Mouse (Mus musculus) heart, adult 2 months (tissue): ENCODE measurements at regions not wholly inside any gene's neighbourhood (a gene's known extent, or its start where the extent isn't known, plus 50 kb on each side); places are given as distances from the start of the nearest gene placed in this dataset.

Source experiments
- DNase-seq, 2 experiments: peaks; one replicate each; pipeline ENCODE4 v3.0.0; 2021
- H3K27ac ChIP-seq: fragments of 200-600 bp; 2 replicates; pipeline ENCODE4 v1.8.1; 2022
- H3K27me3 ChIP-seq: fragments of 200-500 bp; 2 replicates; pipeline ENCODE4 v1.6.1; 2012; ENCODE audit warnings: mild to moderate bottlenecking, low read length, inconsistent platforms, mixed read lengths; ENCODE audit not compliant: control insufficient read depth, insufficient read depth
- H3K36me3 ChIP-seq: fragments of 200-500 bp; 2 replicates; pipeline ENCODE4 v1.6.1; 2012; ENCODE audit warnings: low read length, inconsistent platforms; ENCODE audit not compliant: control insufficient read depth, insufficient read depth
- H3K4me1 ChIP-seq: fragments of 200-500 bp; 2 replicates; pipeline ENCODE4 v1.6.1; 2011; ENCODE audit warnings: low read length; ENCODE audit not compliant: control insufficient read depth, insufficient read depth
- H3K4me3 ChIP-seq: fragments of 200-600 bp; 2 replicates; pipeline ENCODE4 v1.8.1; 2022
- H3K79me2 ChIP-seq: fragments of 200-500 bp; replicated peaks from 2 replicates; pipeline ENCODE4 v1.6.1; 2012; ENCODE audit warnings: mild to moderate bottlenecking, inconsistent platforms, low read length, moderate library complexity, mixed read lengths; ENCODE audit not compliant: control insufficient read depth, insufficient read depth
- H3K9ac ChIP-seq: fragments of 200-500 bp; 2 replicates; pipeline ENCODE4 v1.6.1; 2012; ENCODE audit warnings: low read depth, mild to moderate bottlenecking, control low read depth, inconsistent platforms, low read length, mixed read lengths
- CTCF ChIP-seq: fragments of 200-600 bp; IDR thresholded peaks from 2 replicates; pipeline ENCODE4 v1.8.1; 2022; ENCODE audit warnings: antibody characterized with exemption, mild to moderate bottlenecking, moderate library complexity
- EP300 ChIP-seq: fragments of 200-500 bp; IDR thresholded peaks from 2 replicates; pipeline ENCODE4 v1.6.1; 2011; ENCODE audit warnings: low read depth, low read length, control low read depth; ENCODE audit not compliant: insufficient read depth
- POLR2A ChIP-seq: fragments of 200-500 bp; IDR thresholded peaks from 2 replicates; pipeline ENCODE4 v1.6.1; 2011; ENCODE audit warnings: mild to moderate bottlenecking, low read depth, low read length, control low read depth; ENCODE audit not compliant: insufficient read depth
- WGBS: fragments of 180-500 bp; shearing (Covaris S2); methylation state at CpG from one replicate; pipeline ENCODE4 v1.1.7; 2018; 5-methylcytosine and 5-hydroxymethylcytosine counted together
- intact Hi-C: fragments of 180-260 bp; cut with DNase I; formaldehyde crosslinking; loops from one replicate; pipeline ENCODE4 v1.15.1; 2025

DNA sequence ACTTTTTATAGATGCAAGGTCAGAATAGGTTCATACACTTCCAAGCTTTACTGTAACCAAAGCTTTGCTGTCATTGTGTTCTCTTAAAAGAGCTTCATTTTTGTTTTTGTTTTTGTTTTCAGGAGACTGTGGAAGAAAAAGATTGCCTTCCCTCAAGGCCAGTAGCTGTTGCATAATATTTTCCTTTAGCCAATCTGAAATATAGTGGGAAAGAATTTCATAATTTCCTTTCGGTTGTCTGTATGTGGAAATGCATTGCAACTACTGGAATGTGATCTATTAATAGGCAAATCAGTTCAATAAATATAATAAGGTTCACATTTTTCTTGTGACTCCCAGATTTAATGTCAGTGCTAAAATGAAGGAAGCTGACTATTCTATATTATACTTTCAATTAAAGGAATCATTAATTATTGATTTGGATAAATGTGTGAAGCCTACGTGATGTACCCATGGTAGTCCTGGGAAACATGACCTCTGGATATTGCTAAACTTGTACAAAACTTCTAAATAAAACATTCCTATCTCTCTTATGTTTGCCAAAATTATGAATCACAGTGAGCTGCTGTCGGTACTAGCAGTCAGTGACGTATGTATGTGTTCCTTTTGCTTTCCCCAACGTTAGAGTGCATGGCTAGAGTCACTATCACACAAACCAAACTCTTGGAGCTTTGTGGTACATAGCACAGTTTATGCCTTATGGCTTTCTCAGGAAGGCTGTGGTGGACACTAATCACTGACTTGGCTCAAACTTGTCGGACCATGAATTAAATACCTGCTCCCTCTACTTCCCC lies 102.6 kb downstream of the Rgs2 start:
- H3K27ac ChIP-seq, result no peak overlapping the region
- TF ChIP-seq CTCF, result no peak
- TF ChIP-seq EP300, result no peak
- TF ChIP-seq POLR2A, result no peak
- no peaks in the 10 kb centered on the region for H3K4me1 ChIP-seq
- H3K36me3 ChIP-seq, result no peaks in the 10 kb centered on the region
- no peak overlapping the region for H3K4me3 ChIP-seq
- 79% methylated on average over 6 of the region's 6 CpGs for WGBS
- H3K79me2 ChIP-seq, result no peaks in the 10 kb centered on the region
- DNase-seq, result no peak
- intact Hi-C loops, result no loop called here
- no peaks in the 10 kb centered on the region for H3K27me3 ChIP-seq
- no peak overlapping the region for H3K9ac ChIP-seq

GRCm38 (mm10) chr1:143888510-143888909 lies 111.4 kb downstream of the Uchl5 start:
- Histone ChIP-seq H3K36me3 (no peaks in the 10 kb centered on the region), H3K27me3 (no peaks in the 10 kb centered on the region), H3K79me2 (no peaks in the 10 kb centered on the region), H3K4me3 (no peak overlapping the region), H3K9ac (no peak overlapping the region), H3K4me1 (no peaks in the 10 kb centered on the region), H3K27ac (no peak overlapping the region)
- TF ChIP-seq POLR2A, result no peak
- no peak for TF ChIP-seq CTCF
- TF ChIP-seq EP300, result no peak
- intact Hi-C loops, result no loop called here
- no peak for DNase-seq
- WGBS, result 62% methylated on average over 2 of the region's 2 CpGs

DNA sequence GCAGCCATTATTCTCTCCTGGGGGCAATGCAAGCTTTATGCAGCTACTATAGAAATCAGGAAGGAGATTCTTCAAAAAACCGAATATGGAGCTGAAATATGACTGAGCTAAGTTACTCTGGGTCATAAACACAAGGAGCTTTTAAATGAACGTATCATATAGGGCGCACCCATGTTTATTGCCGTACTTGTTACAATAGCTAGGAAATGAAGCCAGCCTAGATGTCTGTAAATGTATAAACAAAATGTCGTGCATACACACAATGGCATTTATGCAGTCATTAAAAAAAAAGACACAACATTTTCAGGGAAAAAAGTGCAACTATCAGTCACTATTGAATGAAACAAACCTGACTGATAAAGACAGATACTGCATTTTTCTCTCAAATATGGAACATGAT lies 111.0 kb downstream of the Uchl5 start:
- intact Hi-C loops, result no loop called here
- DNase-seq, result no peak
- Histone ChIP-seq H3K4me1 (no peaks in the 10 kb centered on the region), H3K36me3 (no peaks in the 10 kb centered on the region), H3K9ac (no peak overlapping the region), H3K79me2 (no peaks in the 10 kb centered on the region), H3K27ac (no peak overlapping the region), H3K27me3 (no peaks in the 10 kb centered on the region), H3K4me3 (no peak overlapping the region)
- TF ChIP-seq EP300 (no peak), POLR2A (no peak)
- WGBS, result 78% methylated on average over 5 of the region's 5 CpGs

DNA sequence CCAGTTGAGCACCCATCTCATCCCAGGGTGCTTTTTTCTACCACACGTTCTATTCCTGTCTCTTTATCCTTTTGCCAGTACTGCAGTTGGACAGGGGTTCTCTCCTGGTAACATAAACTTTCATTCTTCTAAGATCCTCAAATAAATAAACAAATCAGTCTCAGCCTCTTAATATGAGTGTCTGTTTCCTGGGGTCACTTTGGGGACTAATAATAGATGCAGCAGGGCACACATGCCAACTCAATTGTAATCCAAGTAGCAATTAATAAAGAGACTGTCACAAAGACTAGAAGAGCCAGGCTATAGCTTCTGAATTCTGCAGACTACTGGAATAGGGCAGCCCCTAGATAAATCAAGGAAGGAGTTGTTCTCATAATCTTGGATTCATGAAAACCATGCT lies 108.9 kb downstream of the Uchl5 start:
- Histone ChIP-seq H3K9ac (no peak overlapping the region), H3K79me2 (no peaks in the 10 kb centered on the region), H3K36me3 (0 out of 2 replicates have a peak, but pooled peaks cover 2% of the 10 kb centered on the region), H3K4me1 (no peaks in the 10 kb centered on the region), H3K4me3 (no peak overlapping the region), H3K27me3 (no peaks in the 10 kb centered on the region), H3K27ac (no peak overlapping the region; the same call in 1 of the 2 replicates)
- TF ChIP-seq CTCF, result no peak
- no peak for TF ChIP-seq EP300
- no peak for TF ChIP-seq POLR2A
- DNase-seq, result no peak
- intact Hi-C loops, result no loop called here
- 50% methylated on average over 1 of the region's 1 CpGs for WGBS

DNA sequence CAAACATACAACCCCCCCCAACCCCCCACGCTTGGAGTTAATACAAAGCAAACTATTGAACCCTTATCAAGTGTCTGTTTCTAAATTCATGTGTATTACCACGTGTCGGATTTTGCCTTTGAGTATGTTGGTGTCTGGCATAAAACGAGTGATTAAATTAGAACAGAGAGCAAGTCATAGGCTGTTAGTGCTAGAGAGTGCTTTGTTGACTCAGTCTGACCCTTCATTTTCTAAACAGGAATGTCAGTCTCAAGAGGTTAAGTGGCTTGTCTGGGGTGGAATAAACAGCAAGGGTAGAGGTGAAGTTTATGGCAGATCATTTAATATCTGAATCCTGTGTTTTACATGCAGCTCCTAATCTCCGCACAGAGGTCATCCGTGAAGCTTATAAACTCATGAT lies 104.1 kb downstream of the Uchl5 start:
- Histone ChIP-seq H3K4me1 (no peaks in the 10 kb centered on the region), H3K4me3 (no peak overlapping the region), H3K27ac (no peak overlapping the region), H3K79me2 (no peaks in the 10 kb centered on the region), H3K36me3 (0 out of 2 replicates have a peak, but pooled peaks cover 2% of the 10 kb centered on the region), H3K27me3 (no peaks in the 10 kb centered on the region), H3K9ac (no peak overlapping the region)
- WGBS, result 60% methylated on average over 6 of the region's 6 CpGs
- DNase-seq, result no peak
- TF ChIP-seq EP300 (no peak), CTCF (no peak), POLR2A (no peak)
- intact Hi-C loops, result no loop called here

DNA sequence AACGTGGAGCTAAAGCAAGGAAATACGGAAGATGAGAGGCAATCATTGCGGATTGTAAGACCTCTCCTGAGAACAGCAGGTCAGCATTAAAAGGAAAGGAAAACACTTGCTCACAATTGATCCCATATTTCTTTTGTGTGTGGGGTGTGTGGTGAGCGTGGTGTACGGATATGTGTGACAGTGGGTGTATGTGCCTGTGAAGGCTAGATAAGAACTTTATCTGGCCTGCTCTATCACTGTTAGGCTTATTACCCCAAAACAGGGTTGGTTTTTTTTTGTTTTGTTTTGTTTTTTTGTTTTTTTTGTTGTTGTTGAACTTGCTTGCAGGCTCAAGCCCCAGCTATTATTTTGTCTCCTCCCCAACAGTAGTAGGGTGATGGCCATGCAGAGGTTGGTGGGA lies 102.5 kb downstream of the Uchl5 start:
- no peak overlapping the region for H3K27ac ChIP-seq
- 0 out of 2 replicates have a peak, but pooled peaks cover 2% of the 10 kb centered on the region for H3K36me3 ChIP-seq
- TF ChIP-seq EP300 (no peak), CTCF (no peak), POLR2A (no peak)
- no peaks in the 10 kb centered on the region for H3K4me1 ChIP-seq
- H3K4me3 ChIP-seq, result no peak overlapping the region
- DNase-seq, result no peak
- intact Hi-C loops, result no loop called here
- no peaks in the 10 kb centered on the region for H3K27me3 ChIP-seq
- 93% methylated on average over 5 of the region's 5 CpGs for WGBS
- no peak overlapping the region for H3K9ac ChIP-seq
- H3K79me2 ChIP-seq, result no peaks in the 10 kb centered on the region

GRCm38 (mm10) chr1:143878266-143878665 lies 101.2 kb downstream of the Uchl5 start:
- 47% methylated on average over 2 of the region's 2 CpGs for WGBS

More at GRCm38 (mm10) chr1:143878266-143878665, 101.2 kb downstream of the Uchl5 start:
- DNase-seq, result no peak
- no peak overlapping the region for H3K27ac ChIP-seq
- H3K9ac ChIP-seq, result no peak overlapping the region
- H3K4me3 ChIP-seq, result no peak overlapping the region
- 0 out of 2 replicates have a peak, but pooled peaks cover 2% of the 10 kb centered on the region for H3K36me3 ChIP-seq
- H3K79me2 ChIP-seq, result no peaks in the 10 kb centered on the region
- intact Hi-C loops, result no loop called here
- no peaks in the 10 kb centered on the region for H3K27me3 ChIP-seq
- no peak for TF ChIP-seq EP300
- no peak for TF ChIP-seq CTCF
- no peak for TF ChIP-seq POLR2A
- H3K4me1 ChIP-seq, result no peaks in the 10 kb centered on the region; the same call in 1 of the 2 replicates
